Mouse (Mus musculus) central nervous system, embryonic 18 days (tissue): ENCODE results near the gene Xdh. TPM values are rescaled to one million over a fixed set of nuclear protein-coding genes. Genes with fewer than 3 reads are reported as not detected.

ENCODE experiments used
- polyA plus RNA-seq: library from polyadenylated mRNA; depleted of rRNA; stranded (reverse); fragments of >200 nt; gene quantifications from 2 replicates; pipeline ENCODE4 v1.2.3, GENCODE M21; 2012; rRNA removed

The Xdh gene
- 0.28 and 3.3 TPM in 2 replicates for polyA plus RNA-seq

GRCm38 (mm10) chr17:73950062-73950735 is at the start of gene Xdh:
Gene Xdh (minus strand): TSS chr17:73950196.

Other genes with a start within 250 kb of the Xdh start
- 17.5 and 18.3 TPM in 2 replicates for gene Galnt14, start 239.7 kb downstream of the Xdh start, polyA plus RNA-seq
- gene Ehd3, start 146.1 kb downstream of the Xdh start, polyA plus RNA-seq = 21.0 and 21.9 TPM in 2 replicates
- 0.08 and 0.19 TPM in 2 replicates for gene Srd5a2, start 97.7 kb upstream of the Xdh start, polyA plus RNA-seq